Mouse (Mus musculus) c-Kit-positive CD71-negative TER-119-negative erythroid progenitor cells, embryonic 14.5 days (primary cell): Measurements from ENCODE around the gene Nme2.

Experiments
- DNase-seq: peaks from one replicate; pipeline ENCODE4 v3.0.0-alpha.2; 2013; ENCODE audit warnings: low read depth

Nme2 gene

DNA sequence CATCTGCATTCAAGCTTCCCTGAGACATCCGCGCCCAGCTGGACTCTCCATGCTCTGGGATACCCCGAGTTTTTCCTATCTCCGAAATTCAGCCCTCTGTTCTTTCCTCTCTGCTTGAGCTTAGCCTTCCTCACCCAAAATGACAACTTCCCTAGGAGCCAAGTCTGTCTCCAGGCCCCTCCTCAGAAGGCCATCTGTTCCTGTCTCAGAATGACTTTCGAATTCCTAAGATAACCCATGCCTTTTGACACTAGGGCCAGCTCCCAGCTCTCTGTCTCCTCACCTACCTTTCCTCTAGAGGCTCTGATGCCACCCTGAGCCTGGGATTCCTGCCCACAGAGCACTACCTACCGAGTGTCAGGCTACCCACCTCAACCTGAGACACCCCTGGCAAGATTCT is at the start of gene Nme2:
TSS of gene Nme2 (minus strand) at position 101 of the 400 bp plus-strand sequence.
- DNase-seq = no peak

DNA sequence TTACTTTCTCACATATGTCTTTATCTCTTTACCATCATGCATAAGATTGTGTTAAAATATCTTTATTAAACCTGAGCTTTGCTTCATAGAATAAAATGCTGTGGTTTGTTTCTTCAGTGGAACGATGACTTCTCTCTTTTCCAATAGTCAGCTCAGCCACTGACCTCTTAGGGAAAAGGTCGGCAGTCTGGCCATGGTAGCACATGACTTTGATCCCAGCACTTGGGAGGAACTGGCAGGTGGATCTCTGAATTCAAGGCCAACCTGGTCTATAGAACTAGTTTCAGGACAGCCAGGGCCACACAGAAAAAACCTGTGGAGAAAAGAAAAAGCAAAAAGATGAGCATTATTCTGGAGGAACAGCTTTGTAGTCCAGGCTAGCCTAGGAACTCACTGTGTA is 47.3 kb upstream of the Nme2 start:
- no peak for DNase-seq

DNA sequence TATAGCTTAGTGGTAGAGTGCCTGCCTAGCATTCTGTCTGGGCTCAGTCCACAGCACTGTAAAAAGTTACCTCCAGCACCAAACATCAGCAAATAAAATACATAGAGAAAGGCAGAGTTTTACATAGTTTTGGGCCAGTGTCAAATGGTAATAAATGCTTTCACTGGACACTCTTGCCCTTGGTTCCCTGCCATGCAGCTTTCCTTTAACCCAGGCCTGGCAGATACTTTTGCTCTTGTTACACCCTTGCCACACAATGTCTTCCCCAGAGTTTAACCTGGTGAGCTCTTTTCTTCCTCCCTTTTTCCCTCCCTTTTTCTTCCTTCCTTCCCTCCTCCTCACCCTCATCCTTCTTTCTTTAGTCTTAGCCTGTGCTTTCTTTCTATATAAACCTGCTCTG is 43.2 kb upstream of the Nme2 start:
- no peak for DNase-seq

DNA sequence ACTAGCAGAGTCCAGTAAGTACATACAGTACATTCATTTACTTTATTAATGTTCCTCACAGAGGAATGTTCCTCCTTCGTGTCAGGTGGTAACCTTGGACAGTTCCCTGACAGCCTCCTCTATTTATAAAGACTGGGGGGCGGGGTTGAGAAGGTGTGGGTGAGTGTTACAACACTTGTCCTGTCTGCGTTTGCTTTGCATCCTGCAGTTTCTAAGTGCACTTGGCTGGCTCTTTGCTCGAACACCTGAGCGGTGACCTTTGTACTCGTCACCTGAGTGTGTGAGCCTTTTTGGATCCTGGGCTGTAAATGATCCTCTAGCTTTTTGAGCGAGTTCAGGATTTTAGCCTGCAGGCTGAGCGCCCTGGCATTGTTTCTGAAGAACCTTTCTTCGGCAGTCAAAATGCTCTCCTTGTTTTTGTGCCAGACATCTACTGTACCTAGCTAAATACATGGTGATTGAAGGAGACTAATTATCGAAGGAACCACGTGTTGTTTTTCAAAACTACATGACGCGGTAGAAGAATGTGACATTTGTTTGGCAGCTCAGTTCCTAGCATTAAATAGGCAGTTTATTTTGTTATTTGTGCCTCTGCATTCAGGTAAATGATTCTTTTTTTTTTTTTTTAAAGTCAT is 41.2 kb upstream of the Nme2 start:
- DNase-seq = peak; percentile 26

DNA sequence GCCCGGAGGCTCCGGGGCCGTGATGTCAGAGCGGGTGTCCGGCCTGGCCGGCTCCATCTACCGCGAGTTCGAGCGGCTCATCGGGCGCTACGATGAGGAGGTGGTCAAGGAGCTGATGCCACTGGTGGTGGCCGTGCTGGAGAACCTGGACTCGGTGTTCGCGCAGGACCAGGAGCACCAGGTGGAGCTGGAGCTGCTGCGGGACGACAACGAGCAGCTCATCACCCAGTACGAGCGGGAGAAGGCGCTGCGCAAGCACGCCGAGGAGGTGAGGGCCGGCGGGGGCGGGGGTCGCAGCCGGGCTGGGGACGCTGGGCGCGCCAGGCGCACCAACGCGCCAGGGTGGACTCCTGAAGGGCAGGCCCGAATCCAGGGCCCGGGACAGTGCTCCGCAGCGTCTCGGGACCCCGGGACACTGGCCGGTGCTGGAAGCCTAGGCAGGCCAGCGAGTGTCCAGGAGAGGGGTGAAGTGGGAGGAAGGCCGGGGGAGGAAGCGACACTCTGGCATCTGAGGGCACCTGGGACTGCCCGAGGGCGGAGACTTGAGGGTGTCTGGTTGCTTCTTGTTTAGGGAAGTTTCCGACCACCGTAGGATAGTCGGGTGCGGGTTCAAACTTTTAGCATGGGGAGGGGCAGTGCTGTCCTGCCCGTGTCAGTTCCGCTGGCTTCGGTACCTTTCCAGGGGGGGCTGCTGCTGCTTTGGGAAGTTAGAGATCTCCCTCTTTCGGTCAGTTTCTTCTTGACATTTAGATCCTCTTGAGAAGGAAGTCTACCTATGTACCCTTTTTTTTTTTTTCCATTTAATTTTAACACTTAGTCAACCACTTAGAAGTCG is 40.5 kb upstream of the Nme2 start:
- peak; percentile 34 for DNase-seq

DNA sequence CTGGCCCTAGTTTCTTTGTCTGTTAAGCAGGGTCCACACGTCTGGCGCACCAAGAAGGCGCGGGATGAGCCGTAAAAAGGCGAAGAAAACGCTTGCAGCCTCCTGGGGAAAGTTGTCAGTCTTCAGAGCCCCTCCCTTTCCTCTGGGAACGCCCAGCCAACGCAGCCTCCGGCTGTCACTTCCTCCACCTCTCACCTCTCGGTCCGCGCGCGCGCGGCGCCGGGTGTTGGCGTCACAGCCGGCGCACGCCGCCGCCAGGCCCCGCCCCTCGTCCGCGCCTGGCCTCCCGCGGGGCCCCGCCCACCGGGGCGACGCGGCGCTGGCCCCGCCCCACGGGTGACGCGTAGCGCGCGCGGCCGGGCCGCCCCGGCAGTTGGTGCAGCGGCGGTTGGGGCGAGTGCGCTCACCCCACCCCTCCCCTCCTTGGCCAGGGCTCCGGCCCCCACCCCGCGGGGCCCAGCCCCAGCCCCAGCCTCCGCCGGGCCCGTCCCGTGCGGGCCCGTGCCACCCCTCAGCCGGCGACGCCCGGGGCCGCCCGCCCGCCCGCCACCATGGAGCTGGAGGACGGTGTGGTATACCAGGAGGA is 39.8 kb upstream of the Nme2 start, which contains the start of gene Spag9:
TSS of gene Spag9 (plus strand) at position 372 of the 586 bp plus-strand sequence.
- DNase-seq = peak; percentile 92

DNA sequence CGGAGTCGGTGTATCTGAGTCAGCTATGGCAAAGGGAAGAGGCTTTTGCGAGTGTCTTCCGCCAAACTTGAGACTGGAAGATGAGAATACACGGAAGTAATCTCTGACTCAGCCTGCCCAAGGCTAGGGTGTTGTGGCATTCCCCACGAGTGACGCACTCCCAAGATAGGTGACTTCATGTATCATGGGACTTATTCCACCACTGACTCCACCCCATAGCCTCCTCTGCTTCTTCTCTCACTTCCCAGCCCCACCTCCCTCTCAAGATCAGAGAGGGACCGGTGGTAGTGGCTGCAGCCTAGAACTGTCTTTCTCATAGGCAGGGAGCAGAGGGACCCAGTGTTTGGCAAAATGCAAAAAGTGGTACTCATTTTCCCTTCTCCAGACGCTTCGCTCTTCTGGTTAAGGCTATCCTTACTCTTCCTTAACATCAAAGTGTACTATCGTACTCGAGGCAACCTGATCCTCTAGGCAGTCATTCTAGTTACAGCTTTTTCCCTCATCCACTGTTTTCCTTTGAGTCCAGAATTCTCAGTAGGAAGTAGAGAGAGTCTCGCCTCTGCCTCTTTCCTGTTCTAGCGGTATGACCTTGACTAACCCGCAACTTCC is 39.2 kb upstream of the Nme2 start:
- DNase-seq = peak; percentile 85

DNA sequence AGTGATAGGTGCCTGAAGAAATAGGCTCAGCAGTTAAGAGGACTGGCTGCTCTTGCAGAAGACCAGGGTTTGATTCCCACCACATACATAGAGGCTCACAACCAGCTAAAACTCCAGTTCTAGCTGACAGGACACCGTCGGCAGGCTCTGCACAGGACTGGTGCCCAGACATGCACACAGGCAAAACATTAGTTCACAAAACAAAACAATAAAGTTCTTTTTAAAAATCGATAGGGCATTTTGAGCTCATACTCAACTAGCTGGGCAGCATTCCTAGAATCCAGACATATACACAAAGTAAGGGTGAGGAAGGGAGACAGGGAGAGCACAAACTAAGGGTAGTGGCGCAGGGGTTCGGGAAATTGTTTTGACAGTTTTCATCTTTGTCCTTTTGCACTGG is 38.5 kb upstream of the Nme2 start:
- no peak for DNase-seq

DNA sequence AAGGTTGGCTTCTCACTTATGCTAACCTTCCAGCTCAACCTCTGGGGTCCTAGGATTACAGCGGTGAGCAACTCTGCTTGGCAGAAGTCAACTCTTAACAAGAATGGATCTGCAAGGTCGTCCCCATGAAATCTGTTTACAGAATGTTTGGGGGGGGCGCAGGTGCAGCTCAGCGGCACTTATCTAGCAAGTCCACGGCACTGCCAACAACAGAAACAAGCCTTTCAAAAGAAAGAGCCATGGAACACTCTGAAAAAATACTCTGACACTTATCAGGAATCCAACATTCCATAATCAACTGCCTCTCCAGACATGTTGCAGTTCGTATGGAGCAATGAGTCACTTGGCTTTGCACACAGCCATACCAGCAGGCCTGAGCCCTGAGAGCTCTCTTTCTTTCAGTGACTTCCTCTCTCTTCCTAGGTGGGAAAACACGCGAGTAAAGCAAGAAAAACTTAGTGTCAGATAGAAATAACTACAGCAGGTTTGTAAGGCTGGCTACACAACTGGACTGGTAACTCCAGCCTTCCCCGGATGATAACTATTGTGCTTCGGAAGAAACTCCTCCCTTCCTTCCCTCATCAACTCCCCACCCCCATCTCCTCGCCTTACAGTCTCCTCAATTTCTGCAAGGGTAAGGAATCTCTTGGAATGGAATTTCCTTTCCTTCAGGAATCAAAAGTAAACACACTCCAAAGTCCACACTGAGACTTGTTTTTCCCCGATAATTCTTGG is 32.4 kb upstream of the Nme2 start:
- no peak for DNase-seq

DNA sequence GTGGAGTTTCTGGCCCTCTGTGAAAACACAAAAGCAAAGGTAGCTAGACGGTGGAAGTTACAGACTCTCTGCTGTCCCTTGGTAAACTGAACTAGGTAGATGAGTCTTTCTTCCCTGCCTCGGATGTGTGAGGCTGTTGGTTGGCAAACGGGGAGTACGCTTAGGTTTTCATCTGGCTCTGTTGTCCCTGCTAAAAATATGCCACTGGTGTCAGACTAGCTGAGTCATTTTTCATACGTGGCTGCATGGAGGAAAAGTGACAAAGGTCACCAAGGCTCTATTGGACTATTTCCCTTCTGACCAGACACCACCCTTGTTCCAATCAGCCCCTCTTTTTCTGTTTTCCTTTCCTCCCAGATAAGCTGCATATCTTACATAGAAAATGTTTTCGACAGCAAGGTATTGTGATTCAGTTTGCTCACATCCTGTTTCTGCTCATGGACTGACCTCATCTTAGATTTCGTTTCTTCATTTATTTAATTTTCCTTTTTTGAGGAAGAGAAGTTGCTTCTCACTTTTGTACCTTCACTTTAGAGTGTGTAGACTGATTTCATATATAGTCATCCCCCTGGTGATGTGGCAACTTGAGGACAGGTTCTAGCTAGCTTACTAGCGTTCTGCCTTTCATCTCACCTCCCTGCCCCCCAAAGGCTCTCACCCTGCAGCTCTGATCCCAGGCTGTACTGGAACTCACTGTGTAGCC is 31.7 kb upstream of the Nme2 start:
- no peak for DNase-seq

DNA sequence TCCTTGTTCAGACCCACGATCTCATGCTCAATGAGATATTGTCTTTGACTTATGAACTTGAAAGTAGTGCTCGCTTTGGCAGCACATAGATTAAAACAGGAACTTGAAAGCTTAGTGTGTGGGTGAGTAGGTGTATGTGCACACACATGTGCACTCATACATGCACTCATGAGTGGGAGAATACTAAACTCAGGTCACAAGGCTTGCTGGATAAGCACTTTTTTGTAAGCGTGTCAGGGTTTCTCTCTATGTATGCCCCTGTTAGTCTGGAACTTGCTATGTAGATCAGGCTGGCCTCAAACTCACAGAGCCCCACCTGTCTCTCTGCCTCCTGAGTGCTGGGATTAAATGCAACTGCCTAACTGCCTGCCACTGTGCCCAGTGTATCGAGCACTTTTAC is 31.0 kb upstream of the Nme2 start:
- DNase-seq = no peak

DNA sequence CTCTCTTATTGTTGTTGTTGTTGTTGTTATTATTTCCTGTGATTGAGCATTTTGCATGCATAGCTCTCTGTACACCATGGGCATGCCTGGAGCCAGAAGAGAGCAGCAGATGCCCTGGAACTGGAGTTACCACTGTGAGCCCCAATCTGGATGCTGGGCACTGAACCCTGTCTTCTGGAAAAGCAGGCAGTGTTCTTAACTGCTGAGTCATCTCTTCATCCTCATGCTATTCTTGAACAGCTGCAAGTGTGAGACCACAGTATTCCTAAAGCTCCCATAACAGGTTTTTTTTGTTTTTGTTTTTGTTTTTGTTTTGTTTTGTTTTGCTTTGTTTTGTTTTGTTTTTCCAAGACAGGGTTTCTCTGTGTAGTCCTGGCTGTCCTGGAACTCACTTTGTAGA is 30.2 kb upstream of the Nme2 start:
- no peak for DNase-seq

DNA sequence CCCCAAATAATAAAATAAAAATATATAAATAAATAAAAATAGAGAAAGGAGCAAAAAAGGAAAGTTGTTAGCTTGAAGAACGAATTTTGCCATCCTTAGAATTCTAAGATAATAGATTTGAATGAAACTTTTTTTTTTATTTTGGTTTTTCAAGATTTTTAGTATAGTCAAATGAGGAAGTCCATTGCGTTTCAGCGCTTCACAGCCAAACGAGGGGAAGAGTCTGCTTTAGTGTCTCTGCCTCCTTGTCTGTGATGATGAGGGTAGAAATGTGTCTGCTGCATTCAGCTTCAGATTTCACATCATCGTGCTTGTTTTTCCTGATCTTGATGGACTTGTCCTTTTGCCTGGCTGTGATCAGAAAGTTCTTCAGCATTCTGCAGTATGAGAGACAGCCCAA is 29.2 kb upstream of the Nme2 start:
- no peak for DNase-seq

DNA sequence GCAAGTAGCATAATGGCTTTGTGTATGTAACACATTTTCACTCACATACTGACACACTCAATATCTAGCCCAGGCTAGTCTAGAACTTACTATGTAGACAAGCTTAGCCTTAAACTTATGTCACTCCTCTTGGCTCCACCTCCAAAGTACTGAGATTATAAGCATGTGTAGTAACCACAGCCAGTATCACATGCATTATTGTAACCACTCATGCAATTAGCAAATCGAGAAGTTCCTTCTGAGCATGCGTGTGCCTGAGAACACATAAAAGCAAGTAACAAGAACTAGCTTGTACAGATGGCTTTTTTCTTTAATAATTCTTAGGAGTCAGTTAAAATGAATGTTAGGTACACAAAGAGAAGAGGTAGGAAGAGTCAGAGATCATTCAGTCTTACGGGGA is 28.6 kb upstream of the Nme2 start:
- DNase-seq = no peak

DNA sequence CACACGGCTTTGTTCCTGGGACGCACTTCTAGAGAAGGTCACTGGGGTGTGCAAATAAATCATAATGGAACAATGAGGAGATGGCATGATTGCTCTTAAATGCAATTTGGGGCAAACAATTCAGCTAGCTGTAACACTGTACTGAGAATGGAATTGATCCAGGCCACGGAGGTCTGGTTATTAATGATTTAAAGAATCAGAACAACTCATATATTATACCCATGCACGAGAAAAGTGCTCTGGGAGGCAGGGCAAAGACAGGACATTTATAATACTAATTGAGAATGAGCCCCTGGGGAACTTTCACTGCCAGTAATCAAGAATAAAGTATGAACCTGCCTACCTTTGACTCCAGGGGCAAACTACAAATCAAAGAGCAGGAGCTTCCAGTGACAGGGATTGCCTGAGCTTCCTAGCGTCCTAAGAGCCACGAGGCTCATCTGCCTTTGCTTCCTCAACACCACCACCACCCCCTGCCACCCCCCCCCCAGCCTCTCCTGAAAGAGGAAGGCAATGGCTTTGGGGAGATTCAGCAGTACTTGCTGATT is 23.5 kb upstream of the Nme2 start:
- DNase-seq = no peak

DNA sequence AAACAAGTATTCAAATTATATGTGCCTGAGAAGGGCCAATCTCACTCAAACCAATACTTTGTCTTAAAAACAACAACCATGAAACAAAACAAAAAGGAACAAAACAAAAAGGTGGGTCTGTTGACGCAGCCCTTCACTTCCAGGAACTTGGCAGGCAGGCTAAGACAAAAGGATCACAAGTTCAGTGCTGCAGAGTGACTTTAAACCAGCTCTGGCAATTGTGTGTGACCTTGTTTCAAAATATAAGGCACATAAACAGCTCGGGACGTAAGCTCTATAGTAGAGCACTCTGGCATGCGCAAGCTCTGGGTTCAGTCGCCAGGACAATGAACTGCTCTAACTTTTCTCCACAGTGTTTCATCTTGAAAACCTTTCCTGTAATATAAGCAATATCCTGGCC is 16.9 kb upstream of the Nme2 start:
- no peak for DNase-seq

DNA sequence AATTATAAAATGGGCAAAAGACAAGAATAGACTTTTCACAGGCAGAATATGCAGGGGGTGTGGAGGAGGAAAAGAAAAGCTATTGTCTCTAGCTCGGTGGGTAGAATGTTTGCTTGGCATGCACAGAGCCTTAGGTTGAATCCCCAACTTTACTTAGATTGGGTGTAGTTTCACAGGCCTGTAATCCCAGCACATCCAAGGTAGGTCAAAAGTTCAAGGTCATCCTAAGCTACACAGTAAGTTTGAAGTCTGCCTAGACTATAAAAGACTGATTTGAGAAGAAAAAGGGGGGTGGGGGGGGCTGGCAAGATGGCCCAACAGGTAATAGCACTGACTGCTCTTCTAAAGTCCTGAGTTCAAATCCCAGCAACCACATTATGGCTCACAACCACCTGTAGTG is 13.7 kb upstream of the Nme2 start:
- DNase-seq = no peak

DNA sequence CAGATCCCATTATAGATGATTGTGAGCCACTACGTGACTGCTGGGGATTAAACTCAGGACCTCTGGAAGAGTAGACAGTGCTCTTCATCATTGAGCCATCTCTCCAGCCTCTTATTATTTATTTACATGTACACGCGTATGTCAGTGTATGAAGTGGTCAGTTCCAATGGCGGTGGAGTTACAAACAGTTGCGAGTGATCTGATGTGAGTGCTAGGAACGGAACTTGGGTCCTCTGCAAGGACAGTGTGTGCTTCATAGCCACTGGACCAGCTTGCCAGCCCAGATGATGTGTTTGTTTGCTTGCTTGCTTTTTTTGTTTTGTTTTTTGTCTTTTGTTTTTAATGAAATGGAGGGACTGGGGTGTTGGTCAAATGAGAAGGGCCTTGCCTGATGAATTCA is 13.1 kb upstream of the Nme2 start:
- no peak for DNase-seq

DNA sequence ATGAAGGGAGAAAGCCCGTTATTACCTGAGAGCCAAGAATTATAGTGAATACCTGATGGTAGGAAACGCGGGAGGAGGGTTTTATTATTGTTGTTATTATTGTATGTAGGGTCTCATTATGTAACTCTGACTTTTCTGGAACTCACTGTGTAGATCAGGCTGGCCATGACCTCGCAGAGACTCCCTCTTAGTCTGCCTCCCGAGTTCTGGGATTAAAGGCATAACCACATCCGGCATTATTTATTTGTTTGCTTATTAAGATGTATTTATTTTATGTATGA is 12.7 kb upstream of the Nme2 start:
- DNase-seq = no peak

DNA sequence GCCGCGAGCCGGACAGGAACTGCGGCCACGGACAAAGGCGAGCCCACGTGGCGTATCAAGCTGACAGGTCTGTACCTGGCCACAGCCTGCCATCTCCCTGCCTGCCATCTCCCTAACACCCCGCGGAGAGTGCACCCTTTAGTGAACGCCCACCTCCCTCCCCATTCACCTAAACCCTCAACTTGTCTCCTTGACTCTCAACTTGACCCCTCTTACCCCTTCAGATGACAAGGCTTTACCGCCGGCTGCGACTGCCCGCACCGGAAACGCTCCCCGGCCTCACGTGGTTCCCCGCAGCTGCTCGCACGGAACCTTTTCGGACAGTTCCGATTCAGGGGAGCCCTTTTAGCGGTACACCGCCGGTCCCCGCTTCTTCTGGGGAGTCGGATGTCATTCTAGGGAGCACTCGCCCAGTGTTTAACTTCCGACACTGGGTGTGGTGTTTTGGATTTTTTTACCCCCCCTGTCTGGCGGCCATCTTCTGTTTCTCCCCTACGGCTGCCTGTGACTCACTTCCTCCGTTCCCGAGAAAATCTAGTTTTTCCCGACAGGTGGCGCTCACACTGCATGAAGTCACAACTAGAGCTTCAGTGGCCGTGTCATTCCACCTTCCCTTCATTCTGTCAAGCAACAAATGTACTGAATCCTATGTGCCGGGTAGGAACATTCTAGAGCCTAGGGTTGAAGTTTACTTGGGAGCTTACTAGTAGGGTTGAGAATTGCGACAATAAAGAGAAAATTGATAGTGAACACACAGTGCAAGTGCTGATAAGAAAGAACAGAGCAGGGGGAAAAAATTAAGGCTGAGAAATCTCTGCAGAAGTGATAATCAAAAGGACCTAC is 12.2 kb upstream of the Nme2 start, which contains the start of the genes Gm20390 and Nme1:
TSS of gene Gm20390 (minus strand) at position 289 of the 843 bp plus-strand sequence.
TSS of gene Nme1 (minus strand) at position 517 of the 843 bp plus-strand sequence.
- DNase-seq = peak; percentile 99
